Mouse (Mus musculus): ENCODE measurements around the gene Nup160. TPM values are rescaled to one million over a fixed set of nuclear protein-coding genes. Genes with fewer than 3 reads are reported as not detected.

The Nup160 gene
- polyA plus RNA-seq, 1 experiment: 4.9 TPM

- 95% methylated on average over 2 of the region's 2 CpGs for WGBS
- no peak overlapping the region for H3K4me3 ChIP-seq (ENCODE audit: insufficient read depth, low read depth, low read length)
- TF ChIP-seq CTCF (conservative IDR thresholded peaks at IDR 0.05; ENCODE audit: insufficient read depth, insufficient read length, low read depth, low read length): no peak
- no peaks in the 10 kb centered on the region for H3K27me3 ChIP-seq (replicated peaks; ENCODE audit: control insufficient read depth, insufficient read depth, low read length)
- H3K27ac ChIP-seq (ENCODE audit: insufficient read depth, low read depth, low read length): no peak overlapping the region
- H3K36me3 ChIP-seq (ENCODE audit: control insufficient read depth, insufficient read depth, low read length): peaks cover 17% of the 10 kb centered on the region
- DNase-seq: no peak
- 0 out of 2 replicates have a peak, but pooled peaks cover 3% of the 10 kb centered on the region for H3K4me1 ChIP-seq (ENCODE audit: control insufficient read depth, insufficient read depth, low read length)
These were observed 76.5 kb downstream of the Nup160 start for GRCm38 (mm10) chr2:90753565-90753964.

DNA sequence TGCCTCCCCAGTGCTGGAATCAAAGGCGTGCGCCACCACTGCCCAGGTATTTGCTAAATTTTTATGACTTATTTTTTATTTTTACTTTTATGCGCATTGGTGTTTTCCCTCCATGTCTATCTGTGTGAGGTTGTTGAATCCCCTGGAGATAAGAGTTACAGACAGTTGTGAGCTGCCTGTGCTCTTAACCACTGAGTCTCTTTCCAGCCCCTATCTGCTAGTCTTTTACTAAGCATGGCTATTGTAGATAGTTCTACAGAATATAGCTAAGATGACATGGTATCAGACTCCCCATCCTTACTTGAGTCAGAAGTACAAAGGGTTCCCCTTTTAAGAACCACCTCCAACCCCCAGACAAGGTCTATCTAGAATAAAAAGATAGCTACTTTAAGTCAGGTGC lies 77.2 kb downstream of the Nup160 start:
- 0 out of 2 replicates have a peak, but pooled peaks cover 3% of the 10 kb centered on the region for H3K4me1 ChIP-seq (ENCODE audit: control insufficient read depth, insufficient read depth, low read length)
- WGBS: 98% methylated on average over 3 of the region's 3 CpGs
- peaks cover 18% of the 10 kb centered on the region for H3K36me3 ChIP-seq (ENCODE audit: control insufficient read depth, insufficient read depth, low read length)
- no peak overlapping the region for H3K27ac ChIP-seq (ENCODE audit: insufficient read depth, low read depth, low read length)
- DNase-seq: no peak
- H3K27me3 ChIP-seq (replicated peaks; ENCODE audit: control insufficient read depth, insufficient read depth, low read length): no peaks in the 10 kb centered on the region
- no peak overlapping the region for H3K4me3 ChIP-seq (ENCODE audit: insufficient read depth, low read depth, low read length)
- no peak for TF ChIP-seq POLR2A (IDR thresholded peaks at IDR 0.05; ENCODE audit: low read depth, low read length)
- TF ChIP-seq CTCF (conservative IDR thresholded peaks at IDR 0.05; ENCODE audit: insufficient read depth, insufficient read length, low read depth, low read length): no peak

DNA sequence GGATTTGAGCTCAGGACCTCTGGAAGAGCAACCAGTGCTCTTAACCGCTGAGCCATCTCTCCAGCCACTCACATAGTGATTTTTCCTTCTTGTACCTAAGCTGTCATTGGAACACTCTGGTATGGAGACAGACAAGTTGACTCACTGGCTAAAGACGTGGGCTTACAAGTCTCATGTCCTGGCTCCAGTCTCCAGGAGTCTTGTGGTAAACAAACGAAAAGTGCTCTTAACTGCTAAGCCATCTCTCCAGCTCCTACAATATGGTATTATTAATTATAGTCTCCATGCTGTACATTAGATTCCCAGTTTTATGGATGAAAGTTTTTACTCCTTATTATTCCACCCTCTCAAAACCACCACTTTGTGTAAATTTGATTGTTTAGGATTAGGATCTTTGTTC lies 88.1 kb downstream of the Nup160 start:
- 91% methylated on average over 3 of the region's 3 CpGs for WGBS
- Histone ChIP-seq H3K27me3 (replicated peaks; ENCODE audit: control insufficient read depth, insufficient read depth, low read length) (no peaks in the 10 kb centered on the region; the same call in 1 of the 2 replicates), H3K27ac (ENCODE audit: insufficient read depth, low read depth, low read length) (no peak overlapping the region), H3K4me3 (ENCODE audit: insufficient read depth, low read depth, low read length) (no peak overlapping the region), H3K4me1 (ENCODE audit: control insufficient read depth, insufficient read depth, low read length) (no peaks in the 10 kb centered on the region), H3K36me3 (ENCODE audit: control insufficient read depth, insufficient read depth, low read length) (peaks cover 20% of the 10 kb centered on the region)
- TF ChIP-seq POLR2A (IDR thresholded peaks at IDR 0.05; ENCODE audit: low read depth, low read length) (no peak), CTCF (conservative IDR thresholded peaks at IDR 0.05; ENCODE audit: insufficient read depth, insufficient read length, low read depth, low read length) (no peak)
- DNase-seq: no peak

GRCm38 (mm10) chr2:90781323-90781722 lies 104.3 kb downstream of the Nup160 start:
- 51% methylated on average over 3 of the region's 3 CpGs for WGBS
- H3K4me3 ChIP-seq (ENCODE audit: insufficient read depth, low read depth, low read length): no peak overlapping the region
- no peak for TF ChIP-seq POLR2A (IDR thresholded peaks at IDR 0.05; ENCODE audit: low read depth, low read length)
- no peak for TF ChIP-seq CTCF (conservative IDR thresholded peaks at IDR 0.05; ENCODE audit: insufficient read depth, insufficient read length, low read depth, low read length)
- no peak for DNase-seq
- H3K27ac ChIP-seq (ENCODE audit: insufficient read depth, low read depth, low read length): no peak overlapping the region
- H3K27me3 ChIP-seq (replicated peaks; ENCODE audit: control insufficient read depth, insufficient read depth, low read length): no peaks in the 10 kb centered on the region
- no peaks in the 10 kb centered on the region for H3K4me1 ChIP-seq (ENCODE audit: control insufficient read depth, insufficient read depth, low read length)
- peaks cover 8% of the 10 kb centered on the region for H3K36me3 ChIP-seq (ENCODE audit: control insufficient read depth, insufficient read depth, low read length)

- no peak for DNase-seq
- Histone ChIP-seq H3K4me1 (ENCODE audit: control insufficient read depth, insufficient read depth, low read length) (no peaks in the 10 kb centered on the region), H3K4me3 (ENCODE audit: insufficient read depth, low read depth, low read length) (no peak overlapping the region), H3K36me3 (ENCODE audit: control insufficient read depth, insufficient read depth, low read length) (peaks cover 8% of the 10 kb centered on the region), H3K27me3 (replicated peaks; ENCODE audit: control insufficient read depth, insufficient read depth, low read length) (no peaks in the 10 kb centered on the region), H3K27ac (ENCODE audit: insufficient read depth, low read depth, low read length) (no peak overlapping the region)
- TF ChIP-seq CTCF (conservative IDR thresholded peaks at IDR 0.05; ENCODE audit: insufficient read depth, insufficient read length, low read depth, low read length): no peak
- no peak for TF ChIP-seq POLR2A (IDR thresholded peaks at IDR 0.05; ENCODE audit: low read depth, low read length)
- 65% methylated on average over 2 of the region's 2 CpGs for WGBS
These were observed 104.9 kb downstream of the Nup160 start for GRCm38 (mm10) chr2:90781938-90782337.

- no peak within 1 kb of the TSS for H3K27ac ChIP-seq (ENCODE audit: insufficient read depth, low read depth, low read length)
- no peak for DNase-seq
- no peaks in the 10 kb centered on the region for H3K27me3 ChIP-seq (replicated peaks; ENCODE audit: control insufficient read depth, insufficient read depth, low read length)
- peak within 1 kb of the TSS; percentile 52 for H3K4me3 ChIP-seq (ENCODE audit: insufficient read depth, low read depth, low read length)
- peaks cover 8% of the 10 kb centered on the region for H3K36me3 ChIP-seq (ENCODE audit: control insufficient read depth, insufficient read depth, low read length)
- TF ChIP-seq POLR2A (IDR thresholded peaks at IDR 0.05; ENCODE audit: low read depth, low read length) (no peak), CTCF (conservative IDR thresholded peaks at IDR 0.05; ENCODE audit: insufficient read depth, insufficient read length, low read depth, low read length) (no peak)
- H3K4me1 ChIP-seq (ENCODE audit: control insufficient read depth, insufficient read depth, low read length): no peaks in the 10 kb centered on the region
- 10% methylated on average over 11 of the region's 11 CpGs for WGBS
These were observed 105.4 kb downstream of the Nup160 start, which contains the start of gene Agbl2 for GRCm38 (mm10) chr2:90782458-90782857. TSS of gene Agbl2 (plus strand) at chr2:90782727.

DNA sequence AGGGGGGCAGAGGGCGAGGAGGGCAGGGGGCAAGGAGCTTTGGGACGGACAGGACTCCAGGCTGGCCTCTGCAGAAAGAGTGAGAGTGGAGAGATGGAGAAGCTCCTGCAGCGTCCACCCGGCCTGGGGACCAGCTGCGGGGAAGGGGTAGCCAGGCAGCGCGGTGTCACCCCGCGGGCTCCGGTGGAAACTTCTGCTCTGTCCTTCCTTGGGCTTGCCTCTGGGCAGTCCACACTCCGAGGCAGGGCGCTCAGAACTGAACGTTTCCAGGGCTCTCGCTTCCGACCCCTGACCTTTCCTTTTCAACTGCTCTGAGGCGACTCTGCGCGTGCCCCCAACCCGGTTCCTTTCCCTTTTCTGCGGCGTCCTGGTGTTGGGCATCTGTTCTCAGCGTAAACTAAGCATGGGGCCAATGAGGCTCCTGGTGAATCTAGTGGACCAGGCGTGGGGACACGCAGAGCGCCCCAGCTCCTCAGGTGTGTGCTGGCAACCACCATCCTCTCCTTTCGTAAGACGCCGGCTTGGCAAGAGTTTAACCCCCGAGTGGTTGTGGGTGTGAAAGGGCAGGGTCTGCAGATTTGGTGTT lies 106.0 kb downstream of the Nup160 start:
- WGBS: 4% methylated on average over 27 of the region's 29 CpGs
- TF ChIP-seq POLR2A (IDR thresholded peaks at IDR 0.05; ENCODE audit: low read depth, low read length) (no peak), CTCF (conservative IDR thresholded peaks at IDR 0.05; ENCODE audit: insufficient read depth, insufficient read length, low read depth, low read length) (no peak)
- peak; percentile 15 for DNase-seq
- H3K27ac ChIP-seq (ENCODE audit: insufficient read depth, low read depth, low read length): no peak overlapping the region
- H3K27me3 ChIP-seq (replicated peaks; ENCODE audit: control insufficient read depth, insufficient read depth, low read length): no peaks in the 10 kb centered on the region
- no peaks in the 10 kb centered on the region for H3K4me1 ChIP-seq (ENCODE audit: control insufficient read depth, insufficient read depth, low read length)
- H3K4me3 ChIP-seq (ENCODE audit: insufficient read depth, low read depth, low read length): peak overlapping the region; percentile 52
- H3K36me3 ChIP-seq (ENCODE audit: control insufficient read depth, insufficient read depth, low read length): peaks cover 6% of the 10 kb centered on the region

Other genes with a start within 250 kb of the Nup160 start
- gene Ptprj, start 96.6 kb upstream of the Nup160 start, polyA plus RNA-seq (2012; rRNA removed): 18.9 and 23.2 TPM in 2 replicates
- 20.6 and 21.2 TPM in 2 replicates for gene Fnbp4, start 68.2 kb downstream of the Nup160 start, polyA plus RNA-seq (2012; rRNA removed)
- 0.56 and 0.65 TPM in 2 replicates for gene Agbl2, start 105.5 kb downstream of the Nup160 start, polyA plus RNA-seq (2012; rRNA removed)
- gene Mtch2, start 169.9 kb downstream of the Nup160 start, polyA plus RNA-seq (2012; rRNA removed): 109 and 144 TPM in 2 replicates
- 9.9 and 11.1 TPM in 2 replicates for gene C1qtnf4, start 208.6 kb downstream of the Nup160 start, polyA plus RNA-seq (2012; rRNA removed)
- 18.8 and 19.0 TPM in 2 replicates for gene Kbtbd4, start 227.5 kb downstream of the Nup160 start, polyA plus RNA-seq (2012; rRNA removed)
- gene Ndufs3, start 227.6 kb downstream of the Nup160 start, polyA plus RNA-seq (2012; rRNA removed): 344 and 416 TPM in 2 replicates